Mouse (Mus musculus) stomach, embryonic 16.5 days (tissue): Measurements from ENCODE around the gene Il12b. TPM values are rescaled to one million over a fixed set of nuclear protein-coding genes. Genes with fewer than 3 reads are reported as not detected.

Source experiments
- ATAC-seq: fragments of 200-750 bp; cut with Nextera tagmentation; 2 replicates; pipeline ENCODE4 v1.8.0; 2017; ENCODE audit warnings: moderate number of reproducible peaks, moderate TSS enrichment; ENCODE audit not compliant: insufficient read depth, low FRiP score
- H3K27ac ChIP-seq: fragments of 300-500 bp; sonication (generic); 2 replicates; pipeline ENCODE4 v1.5.1; 2014; ENCODE audit warnings: low read length
- H3K27me3 ChIP-seq: fragments of 300-500 bp; sonication (generic); 2 replicates; pipeline ENCODE4 v1.6.1; 2014; ENCODE audit warnings: low read length, control low read depth, mixed read lengths; ENCODE audit not compliant: control insufficient read depth, insufficient read depth
- H3K36me3 ChIP-seq: fragments of 300-500 bp; sonication (generic); 2 replicates; pipeline ENCODE4 v1.6.1; 2014; ENCODE audit warnings: low read length; ENCODE audit not compliant: control insufficient read depth, insufficient read depth
- H3K4me1 ChIP-seq: fragments of 300-500 bp; sonication (generic); 2 replicates; pipeline ENCODE4 v1.6.1; 2014; ENCODE audit warnings: low read length, control low read depth, mixed read lengths; ENCODE audit not compliant: control insufficient read depth, insufficient read depth
- H3K4me2 ChIP-seq: fragments of 300-500 bp; sonication (generic); 2 replicates; pipeline ENCODE4 v1.6.1; 2014; ENCODE audit warnings: low read depth, low read length, mixed read lengths
- H3K4me3 ChIP-seq: fragments of 300-500 bp; sonication (generic); replicated peaks from 2 replicates; pipeline ENCODE4 v1.5.1; 2014; ENCODE audit warnings: mild to moderate bottlenecking, low read length
- H3K9ac ChIP-seq: fragments of 300-500 bp; sonication (generic); 2 replicates; pipeline ENCODE4 v1.6.1; 2014; ENCODE audit warnings: low read length
- H3K9me3 ChIP-seq: fragments of 300-500 bp; sonication (generic); replicated peaks from 2 replicates; pipeline ENCODE4 v1.6.1; 2016; ENCODE audit warnings: low read length, control low read depth; ENCODE audit not compliant: control insufficient read depth
- WGBS: fragments of 180-500 bp; shearing (Covaris S2); extraction: QIAGEN DNeasy Blood & Tissue Kit; methylation state at CpG from one replicate; pipeline ENCODE4 v1.1.7; 2014; 5-methylcytosine and 5-hydroxymethylcytosine counted together
- polyA plus RNA-seq: library from polyadenylated mRNA; unstranded; fragments of >200 nt; fragmentation: Nextera tagmentation; extraction: Ambion mirVana; gene quantifications from 2 replicates; pipeline ENCODE4 v1.2.1, GENCODE M21; 2015

Il12b gene
- polyA plus RNA-seq, 1 experiment from 2014 or later = not detected

- H3K9me3 ChIP-seq = no peaks in the 10 kb centered on the region
- 22% methylated on average over 1 of the region's 1 CpGs for WGBS
- H3K4me2 ChIP-seq = no peak overlapping the region
Observed at GRCm38 (mm10) chr11:44405961-44406360, 6.1 kb downstream of the Il12b start.

GRCm38 (mm10) chr11:44406457-44406856 lies 6.6 kb downstream of the Il12b start:
- H3K27ac ChIP-seq = no peak overlapping the region
- no peaks in the 10 kb centered on the region for H3K9me3 ChIP-seq
- no peak overlapping the region for H3K4me3 ChIP-seq
- H3K9ac ChIP-seq = no peak overlapping the region
- 72% methylated on average over 5 of the region's 5 CpGs for WGBS
- no peaks in the 10 kb centered on the region for H3K36me3 ChIP-seq
- no peaks in the 10 kb centered on the region for H3K27me3 ChIP-seq
- ATAC-seq = no peak
- H3K4me1 ChIP-seq = no peaks in the 10 kb centered on the region
- no peak overlapping the region for H3K4me2 ChIP-seq

More at GRCm38 (mm10) chr11:44405961-44406360, 6.1 kb downstream of the Il12b start:
- Histone ChIP-seq H3K9ac (no peak overlapping the region), H3K27ac (no peak overlapping the region), H3K27me3 (no peaks in the 10 kb centered on the region), H3K36me3 (no peaks in the 10 kb centered on the region), H3K4me1 (no peaks in the 10 kb centered on the region), H3K4me3 (no peak overlapping the region)
- no peak for ATAC-seq

- Histone ChIP-seq H3K9me3 (no peaks in the 10 kb centered on the region), H3K36me3 (no peaks in the 10 kb centered on the region), H3K9ac (no peak overlapping the region), H3K27me3 (no peaks in the 10 kb centered on the region), H3K4me3 (no peak overlapping the region), H3K4me2 (no peak overlapping the region), H3K4me1 (no peaks in the 10 kb centered on the region), H3K27ac (no peak overlapping the region)
- 45% methylated on average over 5 of the region's 5 CpGs for WGBS
- no peak for ATAC-seq
Observed at GRCm38 (mm10) chr11:44408626-44409025, 8.8 kb downstream of the Il12b start.

GRCm38 (mm10) chr11:44410413-44410812 lies 10.6 kb downstream of the Il12b start:
- H3K27me3 ChIP-seq = no peaks in the 10 kb centered on the region
- H3K4me1 ChIP-seq = no peaks in the 10 kb centered on the region
- H3K4me3 ChIP-seq = no peak overlapping the region
- no peaks in the 10 kb centered on the region for H3K36me3 ChIP-seq
- no peak for ATAC-seq
- WGBS = 54% methylated on average over 3 of the region's 3 CpGs
- no peak overlapping the region for H3K27ac ChIP-seq
- no peak overlapping the region for H3K9ac ChIP-seq
- no peak overlapping the region for H3K4me2 ChIP-seq
- no peaks in the 10 kb centered on the region for H3K9me3 ChIP-seq

GRCm38 (mm10) chr11:44412276-44412675 lies 12.4 kb downstream of the Il12b start:
- H3K27ac ChIP-seq = no peak overlapping the region
- no peak overlapping the region for H3K4me2 ChIP-seq
- WGBS = 76% methylated on average over 8 of the region's 8 CpGs
- no peak overlapping the region for H3K9ac ChIP-seq
- ATAC-seq = no peak
- no peak overlapping the region for H3K4me3 ChIP-seq
- no peaks in the 10 kb centered on the region for H3K4me1 ChIP-seq
- no peaks in the 10 kb centered on the region for H3K27me3 ChIP-seq
- no peaks in the 10 kb centered on the region for H3K36me3 ChIP-seq
- H3K9me3 ChIP-seq = no peaks in the 10 kb centered on the region

GRCm38 (mm10) chr11:44413371-44413770 lies 13.5 kb downstream of the Il12b start:
- Histone ChIP-seq H3K4me1 (no peaks in the 10 kb centered on the region), H3K36me3 (no peaks in the 10 kb centered on the region), H3K4me2 (no peak overlapping the region), H3K4me3 (no peak overlapping the region), H3K27ac (no peak overlapping the region), H3K27me3 (no peaks in the 10 kb centered on the region), H3K9me3 (no peaks in the 10 kb centered on the region), H3K9ac (no peak overlapping the region)
- no peak for ATAC-seq
- 86% methylated on average over 3 of the region's 3 CpGs for WGBS

GRCm38 (mm10) chr11:44414605-44415004 lies 14.7 kb downstream of the Il12b start:
- Histone ChIP-seq H3K27ac (no peak overlapping the region), H3K36me3 (no peaks in the 10 kb centered on the region), H3K27me3 (no peaks in the 10 kb centered on the region), H3K4me2 (no peak overlapping the region), H3K4me3 (no peak overlapping the region), H3K9ac (no peak overlapping the region), H3K4me1 (no peaks in the 10 kb centered on the region), H3K9me3 (no peaks in the 10 kb centered on the region)
- ATAC-seq = no peak
- WGBS = 91% methylated on average over 3 of the region's 3 CpGs

- ATAC-seq = no peak
- no peak overlapping the region for H3K9ac ChIP-seq
- H3K4me2 ChIP-seq = no peak overlapping the region
- H3K36me3 ChIP-seq = no peaks in the 10 kb centered on the region
- no peaks in the 10 kb centered on the region for H3K27me3 ChIP-seq
- H3K9me3 ChIP-seq = no peaks in the 10 kb centered on the region
- H3K4me3 ChIP-seq = no peak overlapping the region
- H3K4me1 ChIP-seq = no peaks in the 10 kb centered on the region
- 44% methylated on average over 1 of the region's 1 CpGs for WGBS
- no peak overlapping the region for H3K27ac ChIP-seq
Observed at GRCm38 (mm10) chr11:44417403-44417802, 17.5 kb downstream of the Il12b start.

GRCm38 (mm10) chr11:44422337-44423111 lies 22.7 kb downstream of the Il12b start:
- H3K27me3 ChIP-seq = no peaks in the 10 kb centered on the region
- H3K9ac ChIP-seq = no peak overlapping the region
- no peak overlapping the region for H3K4me3 ChIP-seq
- no peaks in the 10 kb centered on the region for H3K4me1 ChIP-seq
- no peak overlapping the region for H3K27ac ChIP-seq
- no peaks in the 10 kb centered on the region for H3K9me3 ChIP-seq
- H3K4me2 ChIP-seq = no peak overlapping the region
- 64% methylated on average over 10 of the region's 10 CpGs for WGBS
- H3K36me3 ChIP-seq = no peaks in the 10 kb centered on the region
- no peak for ATAC-seq
